Mouse (Mus musculus) T-cell, adult 2 months (primary cell): ENCODE data around the gene Vmn1r233.

Experiments used
- DNase-seq: peaks from one replicate; pipeline ENCODE4 v3.0.0; 2022; ENCODE audit warnings: low spot score

The Vmn1r233 gene

GRCm38 (mm10) chr17:20996364-20996763 is at the start of gene Vmn1r233:
Vmn1r233 (minus strand) TSS chr17:20996464.
- DNase-seq: no peak

DNA sequence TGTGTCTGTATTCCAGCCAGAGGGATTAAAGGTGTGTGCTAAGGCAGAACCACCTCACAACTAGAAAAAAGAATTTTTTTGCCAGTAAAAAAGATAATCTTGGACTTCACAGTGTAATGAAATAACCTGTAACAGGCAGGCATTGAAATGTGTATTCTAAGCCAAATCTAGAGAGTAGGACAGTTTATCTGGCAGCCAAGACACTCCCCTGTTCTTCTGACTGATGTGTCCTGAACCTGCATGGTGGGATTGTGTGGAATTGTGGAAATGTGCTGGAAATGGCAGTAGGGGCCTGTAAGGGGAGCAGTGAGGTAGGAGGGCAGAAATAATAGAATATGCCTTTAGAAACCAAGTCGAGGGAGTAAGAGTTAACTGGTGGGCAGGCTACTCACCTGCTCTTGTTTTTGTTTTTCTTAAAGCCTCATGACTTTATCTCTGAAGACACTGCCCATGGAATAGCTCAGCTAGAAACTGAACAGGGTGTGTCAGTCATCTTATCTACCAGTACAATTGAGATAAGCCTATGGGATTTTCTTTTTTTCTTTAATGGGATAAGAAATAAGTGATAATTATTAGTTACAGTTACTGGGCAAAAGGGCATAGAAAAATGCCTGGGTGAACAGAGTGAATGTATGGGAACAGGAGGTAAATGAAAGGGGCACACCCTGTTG is 22.3 kb upstream of the Vmn1r233 start:
- no peak for DNase-seq

GRCm38 (mm10) chr17:21009726-21010125 is 13.5 kb upstream of the Vmn1r233 start:
- DNase-seq: no peak

GRCm38 (mm10) chr17:21008382-21009331 is 12.4 kb upstream of the Vmn1r233 start, which contains the start of gene Zfp160:
Zfp160 (plus strand) TSS chr17:21008903.
- peak; percentile 85 for DNase-seq

DNA sequence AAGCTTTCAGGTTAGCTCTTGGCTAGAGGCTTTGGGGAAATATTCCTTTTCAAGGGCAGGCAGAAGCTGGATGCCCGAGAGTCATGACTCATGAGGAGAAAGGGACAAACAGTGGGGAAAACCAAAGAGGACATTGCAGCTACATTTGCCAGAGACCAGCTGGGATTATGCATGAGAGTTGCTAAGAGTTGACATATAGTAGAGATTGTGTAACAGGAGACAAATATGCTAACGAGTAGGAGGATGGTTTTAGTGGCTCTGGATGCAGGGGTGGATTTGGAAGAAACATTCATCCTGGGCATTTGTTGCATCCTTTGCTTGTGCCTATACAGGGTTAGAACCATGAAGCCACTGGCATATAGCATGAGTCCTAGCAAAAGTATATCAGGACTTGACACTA is 2.5 kb downstream of the Vmn1r233 start:
- DNase-seq: no peak

GRCm38 (mm10) chr17:20966681-20967080 is 29.6 kb downstream of the Vmn1r233 start:
- DNase-seq: no peak

- no peak for DNase-seq
Measured at GRCm38 (mm10) chr17:20965421-20965820, 30.8 kb downstream of the Vmn1r233 start.

DNA sequence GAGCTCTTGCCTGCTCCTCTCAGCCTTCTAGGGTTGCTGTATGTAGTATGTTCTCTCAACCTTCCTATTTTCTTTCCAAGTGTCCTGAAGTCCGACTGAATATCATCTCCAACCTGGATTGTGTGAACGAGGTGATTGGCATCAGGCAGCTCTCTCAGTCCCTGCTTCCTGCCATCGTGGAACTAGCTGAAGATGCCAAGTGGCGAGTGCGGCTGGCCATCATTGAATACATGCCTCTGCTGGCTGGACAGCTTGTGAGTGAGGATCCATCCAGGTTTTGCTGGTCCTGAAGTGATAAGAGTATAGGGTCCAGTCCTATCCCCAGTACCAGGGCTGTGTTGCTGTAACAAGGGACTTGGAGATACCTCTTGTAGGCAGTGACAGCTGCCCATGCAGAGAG is 35.9 kb downstream of the Vmn1r233 start:
- no peak for DNase-seq

DNA sequence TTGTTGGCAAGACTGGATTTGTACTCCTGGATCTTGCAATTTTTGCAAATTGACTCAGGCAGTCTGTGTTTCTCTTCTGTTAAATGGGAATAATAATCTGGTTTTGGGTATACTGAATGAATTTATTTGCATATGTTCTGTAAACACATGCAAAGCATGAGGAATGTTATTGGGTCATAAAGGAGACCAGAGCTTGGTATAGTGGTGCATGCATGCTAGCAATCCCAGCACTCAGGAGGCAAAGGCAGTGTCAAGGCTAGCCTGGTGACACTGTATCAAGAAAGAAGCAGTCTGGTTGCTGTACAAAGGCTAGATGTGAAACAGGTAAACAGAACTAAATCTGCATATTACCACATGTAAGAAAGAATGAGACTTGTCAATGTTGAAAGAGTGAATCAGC is 49.6 kb downstream of the Vmn1r233 start:
- no peak for DNase-seq

DNA sequence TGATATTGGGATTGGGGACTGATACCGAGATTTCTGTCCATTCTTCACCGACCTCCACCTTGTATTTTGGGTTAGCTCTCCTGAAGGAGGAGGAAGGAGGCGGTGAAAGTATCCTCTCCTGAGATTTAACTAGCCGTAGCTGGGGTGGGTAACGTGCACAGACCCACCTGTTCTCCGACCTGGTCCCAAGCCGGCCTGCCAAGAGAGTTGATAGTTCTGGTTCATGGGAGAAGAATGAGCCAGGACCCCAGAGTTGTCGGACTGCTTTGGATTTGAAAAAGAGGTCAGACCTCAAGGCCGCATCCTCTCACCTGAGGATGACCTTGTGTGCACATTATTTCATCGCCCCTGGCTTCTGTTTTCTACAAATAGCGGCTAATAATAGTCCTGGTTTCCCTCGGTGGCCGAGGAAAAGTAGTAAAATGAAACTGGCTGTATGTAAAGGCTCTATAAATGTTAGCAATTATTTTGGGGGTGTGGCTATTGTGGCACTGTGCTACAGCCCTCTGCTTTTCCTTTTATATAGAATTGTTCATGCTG is 50.2 kb downstream of the Vmn1r233 start:
- peak; percentile 3 for DNase-seq

- peak; percentile 99 for DNase-seq
Measured at GRCm38 (mm10) chr17:20944985-20945891, 51.0 kb downstream of the Vmn1r233 start, which contains the start of gene Ppp2r1a. Ppp2r1a (plus strand) TSS chr17:20945311.

GRCm38 (mm10) chr17:20944226-20944625 is 52.0 kb downstream of the Vmn1r233 start:
- no peak for DNase-seq
